Mouse (Mus musculus) liver, embryonic 14 days (tissue): Measurements from ENCODE around the gene 1700014D04Rik. TPM values are rescaled to one million over a fixed set of nuclear protein-coding genes. Genes with fewer than 3 reads are reported as not detected.

Source experiments
- polyA plus RNA-seq: library from polyadenylated mRNA; depleted of rRNA; stranded (reverse); fragments of >200 nt; gene quantifications from 2 replicates; pipeline ENCODE4 v1.2.3, GENCODE M21; 2012; rRNA removed

Gene 1700014D04Rik
- polyA plus RNA-seq: 0.05 TPM in 1 of 2 replicates, not detected in the other

DNA sequence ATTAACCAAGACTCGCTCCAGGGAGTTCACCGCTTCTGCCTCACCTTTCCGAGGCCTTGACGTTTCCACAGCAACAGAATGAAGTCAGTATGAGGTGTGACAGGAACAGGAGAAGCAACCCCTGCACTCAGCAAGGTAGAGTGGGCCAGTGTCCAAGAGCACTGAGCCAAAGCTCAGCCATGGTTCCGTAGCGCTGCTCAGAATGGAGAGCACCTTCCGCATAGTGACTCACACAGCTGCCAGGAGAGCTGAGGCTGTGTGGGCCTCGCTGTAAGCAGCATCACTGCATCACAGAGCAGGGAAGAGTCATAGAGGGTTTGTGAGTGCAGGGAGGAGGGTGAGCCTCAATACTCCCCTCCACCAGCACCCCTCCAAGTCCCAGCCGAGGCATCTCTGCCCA, at the start of gene 1700014D04Rik:
TSS of gene 1700014D04Rik (minus strand) at position 42 of the 400 bp plus-strand sequence.

DNA sequence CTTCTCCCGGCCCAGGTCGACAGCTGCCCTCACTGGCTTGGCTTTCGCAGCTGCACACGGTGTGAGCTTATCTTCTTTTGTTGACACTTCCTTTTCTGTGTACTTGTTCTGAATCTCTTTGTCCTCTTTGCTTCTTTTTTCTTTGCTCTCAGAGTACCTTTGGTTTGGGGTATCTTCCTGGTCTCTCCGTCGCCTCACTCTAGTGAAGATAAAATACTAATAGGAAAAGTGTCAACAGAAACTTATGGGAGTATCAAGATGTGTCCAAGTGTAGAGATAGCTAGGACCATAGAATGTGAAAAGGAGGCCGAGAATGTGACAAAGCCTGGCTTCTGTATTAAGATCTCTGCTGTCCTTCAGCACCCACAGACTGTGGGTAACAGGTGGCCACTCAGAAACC, 35.6 kb upstream of the 1700014D04Rik start, which contains the start of gene Gm49354:
TSS of gene Gm49354 (minus strand) at position 101 of the 400 bp plus-strand sequence.

DNA sequence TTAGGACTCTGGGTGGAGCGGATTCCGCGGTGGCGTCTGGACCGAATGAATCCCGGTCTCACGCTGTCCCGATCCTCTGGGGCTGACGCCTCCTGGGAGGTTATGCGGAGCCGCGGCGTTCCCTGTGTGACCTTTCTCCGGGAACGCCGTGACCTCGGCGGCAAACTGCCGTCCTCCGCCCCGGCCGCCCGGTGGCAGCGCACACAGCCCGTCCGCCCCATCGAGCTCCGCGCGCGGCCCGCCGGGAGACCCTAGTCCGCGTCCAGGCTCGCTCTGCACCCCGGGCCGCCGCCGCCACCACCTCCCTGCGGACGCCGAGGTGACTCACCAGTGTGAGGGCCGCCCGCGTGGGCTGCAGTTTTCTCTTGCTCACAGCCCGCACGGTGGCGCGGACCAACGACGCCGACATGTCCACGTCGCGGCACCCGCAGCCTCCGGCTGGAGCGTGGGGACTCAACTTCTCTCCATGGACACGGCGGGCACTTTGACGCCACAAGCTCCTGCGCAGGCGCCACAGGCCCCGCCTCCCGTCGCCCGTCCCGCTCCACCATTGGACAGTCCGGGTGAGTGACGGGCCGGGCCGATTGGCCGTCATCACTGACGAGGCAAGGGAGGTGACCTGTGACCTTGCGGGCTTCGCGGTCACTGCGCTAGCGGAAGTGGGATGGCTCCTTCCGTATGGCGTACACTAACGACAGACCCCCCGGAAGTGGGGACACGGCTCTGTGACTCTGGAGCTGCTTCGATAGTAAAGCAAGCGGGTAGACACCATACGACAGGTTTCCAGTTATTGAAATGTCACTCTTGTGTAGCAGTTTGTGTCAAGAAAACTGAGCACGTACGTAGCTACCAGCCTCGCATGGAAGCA, 23.0 kb upstream of the 1700014D04Rik start, which contains the start of gene Isca1:
TSS of gene Isca1 (minus strand) at position 515 of the 868 bp plus-strand sequence.

DNA sequence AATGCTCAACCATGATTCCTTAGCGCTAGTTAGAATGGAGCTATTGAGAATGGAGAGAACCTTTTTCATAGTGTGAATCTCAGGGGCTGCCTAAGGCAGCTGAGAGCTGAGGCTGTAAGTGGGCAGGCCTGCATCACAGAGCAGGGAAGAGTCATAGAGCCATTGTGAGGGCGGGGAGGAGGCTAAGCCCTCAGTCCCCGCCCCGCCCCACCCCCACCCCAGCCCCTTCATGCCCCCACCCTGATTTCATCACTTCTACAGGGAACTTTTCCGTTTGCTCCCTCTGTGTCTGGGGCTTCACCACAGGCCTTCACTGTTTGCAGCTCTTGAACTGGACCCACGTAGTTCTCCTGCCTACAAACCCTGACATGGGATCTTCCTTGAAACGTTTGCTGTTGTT, 14.9 kb downstream of the 1700014D04Rik start, which contains the start of gene Spata31d1d:
TSS of gene Spata31d1d (minus strand) at position 101 of the 400 bp plus-strand sequence.

GRCm38 (mm10) chr13:59711984-59712383, 34.6 kb downstream of the 1700014D04Rik start, which contains the start of gene Spata31d1b:
Gene Spata31d1b (plus strand): TSS chr13:59712284.

DNA sequence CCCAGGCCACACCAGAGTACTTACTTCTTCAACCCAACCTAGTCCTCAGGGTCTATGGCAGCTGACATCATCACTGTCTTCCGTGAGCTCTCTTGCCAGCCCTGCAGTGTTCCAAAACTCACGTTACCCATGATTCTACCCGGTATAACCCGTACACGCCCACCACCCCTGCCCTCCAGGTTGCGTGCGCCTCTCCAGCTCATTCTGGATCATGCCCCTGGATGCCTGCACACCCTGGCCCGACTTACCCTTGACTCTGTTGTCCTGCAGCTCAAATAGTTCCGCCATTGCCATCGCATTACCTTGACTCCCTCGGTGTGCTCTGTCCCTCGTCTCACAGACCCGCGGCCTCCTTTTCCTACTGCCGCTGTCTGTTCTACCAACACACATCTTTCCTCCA, 36.3 kb downstream of the 1700014D04Rik start, which contains the start of gene Spata31d1a:
TSS of gene Spata31d1a (minus strand) at position 101 of the 400 bp plus-strand sequence.

GRCm38 (mm10) chr13:59694008-59694407, 52.5 kb downstream of the 1700014D04Rik start, which contains the start of gene 4921517D22Rik:
Gene 4921517D22Rik (minus strand): TSS chr13:59694108.

Other genes with a start within 250 kb of the 1700014D04Rik start
- gene Agtpbp1, start 161.5 kb downstream of the 1700014D04Rik start, polyA plus RNA-seq: 4.4 and 4.8 TPM in 2 replicates
- 15.2 and 15.7 TPM in 2 replicates for gene Naa35, start 161.5 kb downstream of the 1700014D04Rik start, polyA plus RNA-seq
- gene Golm1, start 70.9 kb downstream of the 1700014D04Rik start, polyA plus RNA-seq: 26.8 and 27.5 TPM in 2 replicates
- not detected in 2 replicates for gene 4921517D22Rik, start 52.6 kb downstream of the 1700014D04Rik start, polyA plus RNA-seq
- gene Spata31d1a, start 36.4 kb downstream of the 1700014D04Rik start, polyA plus RNA-seq: 0.01 TPM in 1 of 2 replicates, not detected in the other
- gene Spata31d1b, start 34.5 kb downstream of the 1700014D04Rik start, polyA plus RNA-seq: not detected in 2 replicates
- not detected in 2 replicates for gene Spata31d1d, start 15.0 kb downstream of the 1700014D04Rik start, polyA plus RNA-seq
- gene Isca1, start 23.1 kb upstream of the 1700014D04Rik start, polyA plus RNA-seq: 119 and 144 TPM in 2 replicates
- 0.31 and 0.68 TPM in 2 replicates for gene Gm49354, start 35.5 kb upstream of the 1700014D04Rik start, polyA plus RNA-seq
- gene Tut7, start 76.4 kb upstream of the 1700014D04Rik start, polyA plus RNA-seq: 38.1 and 43.2 TPM in 2 replicates